Comparison of ENCODE assay signal across 8 mouse cellular contexts in the genomic region with DNA sequence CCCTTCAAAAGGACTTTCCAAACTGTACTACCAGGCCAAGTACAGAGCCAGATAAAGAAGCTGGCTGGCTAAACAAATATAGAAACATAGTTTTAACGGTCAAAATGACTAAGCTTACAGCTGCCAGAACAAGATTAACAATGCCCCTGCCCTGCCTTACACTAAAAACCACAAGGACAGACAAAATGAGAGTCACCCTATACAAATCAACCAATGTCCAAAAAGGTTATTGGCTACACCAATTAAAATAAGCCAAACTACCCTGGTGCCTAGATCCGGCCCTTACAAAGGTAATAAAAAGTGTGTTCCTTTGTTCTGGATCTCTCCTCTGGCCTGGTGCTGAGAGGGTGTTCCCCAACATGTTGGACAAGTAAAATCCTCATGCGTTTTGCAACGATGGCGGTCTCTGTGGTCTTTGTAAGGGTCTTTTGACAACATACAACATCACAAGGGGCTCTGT. TPM values are rescaled to one million over a fixed set of nuclear protein-coding genes. Genes with fewer than 3 reads are reported as not detected.
DNase-seq lines count a peak whose midpoint lies in the region; ATAC-seq and TF ChIP-seq lines count a peak whose summit lies in the region.

No protein-coding gene starts in this region.

- no peak overlapping the region for H3K9ac ChIP-seq in limb, embryonic 14.5 days (ENCODE audit: low read depth, low read length, severe bottlenecking)

- no peak for ATAC-seq in limb, embryonic 14.5 days (ENCODE audit: low FRiP score, low read depth)

- H3K36me3 ChIP-seq in heart, embryonic 10.5 days: no peaks in the 10 kb centered on the region
- H3K36me3 ChIP-seq in limb, embryonic 14.5 days (ENCODE audit: control insufficient read depth, insufficient read depth, low read length): no peaks in the 10 kb centered on the region

- 96% methylated on average over 5 of the region's 5 CpGs for WGBS in heart, embryonic 10.5 days
- 86% methylated on average over 5 of the region's 5 CpGs for WGBS in limb, embryonic 14.5 days

- peak overlapping the region; percentile 90 for H3K4me3 ChIP-seq in heart, embryonic 10.5 days
- peak overlapping the region; percentile 75 for H3K4me3 ChIP-seq in limb, embryonic 14.5 days (replicated peaks; ENCODE audit: low read length)

- DNase-seq in heart, embryonic 10.5 days (ENCODE audit: low spot score): no peak
- no peak for DNase-seq in heart, adult 9 months (ENCODE audit: low spot score in 2 of 2)
- peak; percentile 29 for DNase-seq in thymus, postnatal 4 days
- no peak for DNase-seq in thymus, adult 18-20 months
- DNase-seq in limb, embryonic 14.5 days (ENCODE audit: low spot score): no peak
- no peak for DNase-seq in cerebellum, postnatal 25 days
- no peak for DNase-seq in right cerebral cortex, postnatal 10 days (ENCODE audit: low spot score in 2 of 2)
- no peak for DNase-seq in gastrocnemius, adult 8-10 months (ENCODE audit: low spot score in 2 of 2)

- H3K27me3 ChIP-seq in heart, embryonic 10.5 days (ENCODE audit: insufficient read depth, poor library complexity, severe bottlenecking): no peaks in the 10 kb centered on the region
- H3K27me3 ChIP-seq in limb, embryonic 14.5 days (ENCODE audit: control insufficient read depth, insufficient read depth, low read length): no peaks in the 10 kb centered on the region

- no peaks in the 10 kb centered on the region; the same call in 1 of the 2 replicates for H3K9me3 ChIP-seq in heart, embryonic 10.5 days
- peaks cover 6% of the 10 kb centered on the region; the same call in 1 of the 2 replicates for H3K9me3 ChIP-seq in limb, embryonic 14.5 days (ENCODE audit: control insufficient read depth, low read length)

- TF ChIP-seq POLR2A in limb, embryonic 14.5 days (IDR thresholded peaks at IDR 0.05; ENCODE audit: borderline replicate concordance, extremely low read depth, insufficient read depth, insufficient read length): no peak

- H3K27ac ChIP-seq in heart, embryonic 10.5 days: peak overlapping the region; percentile 99; the same call in 1 of the 2 replicates
- H3K27ac ChIP-seq in limb, embryonic 14.5 days (replicated peaks; ENCODE audit: low read depth, low read length): peak overlapping the region; percentile 98

- H3K4me2 ChIP-seq in limb, embryonic 14.5 days (replicated peaks; ENCODE audit: low read depth, low read length, severe bottlenecking): peak overlapping the region; percentile 59

- no peaks in the 10 kb centered on the region for H3K4me1 ChIP-seq in heart, embryonic 10.5 days
- H3K4me1 ChIP-seq in limb, embryonic 14.5 days (ENCODE audit: control insufficient read depth, insufficient read depth, low read length): no peaks in the 10 kb centered on the region

RNA-seq across cellular contexts. Expression of a gene that starts 0.6 kb away (rescaled TPM):
- polyA plus RNA-seq in heart, embryonic 10.5 days (2016; fragmentation: Nextera tagmentation; extraction: Ambion mirVana): 2.5 and 3.6 TPM in 2 replicates
- polyA plus RNA-seq in limb, embryonic 14.5 days (2012; rRNA removed): 3.4 and 5.5 TPM in 2 replicates
- polyA plus RNA-seq in limb, embryonic 14.5 days (2014; fragmentation: Nextera tagmentation; extraction: Ambion mirVana): 5.7 TPM in 2 replicates
- total RNA-seq in gastrocnemius, adult 8-10 months (2022): 1 to 10 TPM; 2.5 to 4.2 (median 3.2) TPM

RNA-seq across cellular contexts. Expression of a gene that starts 0.6 kb away (rescaled TPM):
- polyA plus RNA-seq in heart, embryonic 10.5 days (2016; fragmentation: Nextera tagmentation; extraction: Ambion mirVana): 29.4 and 31.3 TPM in 2 replicates
- polyA plus RNA-seq in limb, embryonic 14.5 days (2012; rRNA removed): 11.2 and 14.9 TPM in 2 replicates
- 19.7 and 21.2 TPM in 2 replicates for polyA plus RNA-seq in limb, embryonic 14.5 days (2014; fragmentation: Nextera tagmentation; extraction: Ambion mirVana)
- 10 to 100 TPM; 17.1 to 20.4 (median 18.5) TPM for total RNA-seq in gastrocnemius, adult 8-10 months (2022)

RNA-seq across cellular contexts. Expression of a gene that starts 26.0 kb away (rescaled TPM):
- 5.1 and 5.2 TPM in 2 replicates for polyA plus RNA-seq in heart, embryonic 10.5 days (2016; fragmentation: Nextera tagmentation; extraction: Ambion mirVana)
- polyA plus RNA-seq in limb, embryonic 14.5 days (2012; rRNA removed): 1.9 and 2.3 TPM in 2 replicates
- polyA plus RNA-seq in limb, embryonic 14.5 days (2014; fragmentation: Nextera tagmentation; extraction: Ambion mirVana): 7.9 and 9.0 TPM in 2 replicates
- total RNA-seq in gastrocnemius, adult 8-10 months (2022): 1 to 10 TPM; 1.7 to 2.4 (median 1.8) TPM

RNA-seq across cellular contexts. Expression of a gene that starts 43.0 kb away (rescaled TPM):
- 16.2 and 19.5 TPM in 2 replicates for polyA plus RNA-seq in heart, embryonic 10.5 days (2016; fragmentation: Nextera tagmentation; extraction: Ambion mirVana)
- 15.2 and 18.9 TPM in 2 replicates for polyA plus RNA-seq in limb, embryonic 14.5 days (2012; rRNA removed)
- 15.5 and 19.3 TPM in 2 replicates for polyA plus RNA-seq in limb, embryonic 14.5 days (2014; fragmentation: Nextera tagmentation; extraction: Ambion mirVana)
- total RNA-seq in gastrocnemius, adult 8-10 months (2022): 1 to 10 TPM; 1.3 to 2.3 (median 2.2) TPM
